Mouse (Mus musculus): ENCODE results near the gene Ky. TPM values are rescaled to one million over a fixed set of nuclear protein-coding genes. Genes with fewer than 3 reads are reported as not detected.

The Ky gene
- total and polyA plus RNA-seq, 3 experiments = not detected

- Histone ChIP-seq H3K9me3 (replicated peaks; ENCODE audit: low read length) (peaks cover 11% of the 10 kb centered on the region), H3K27me3 (replicated peaks) (peaks cover 44% of the 10 kb centered on the region), H3K79me2 (replicated peaks; ENCODE audit: control insufficient read depth, extremely low read depth, insufficient read depth, poor library complexity, severe bottlenecking) (no peaks in the 10 kb centered on the region), H3K36me3 (replicated peaks in 1 of 2; ENCODE audit: control insufficient read depth in 1 of 2, insufficient read depth in 1 of 2, low read length in 1 of 2) (no peaks in the 10 kb centered on the region), H3K4me3 (replicated peaks in 1 of 3; ENCODE audit: low read depth in 2 of 3, low read length in 2 of 3, poor library complexity in 1 of 3) (no peak overlapping the region), H3K4me1 (ENCODE audit: control insufficient read depth in 1 of 2, insufficient read depth in 2 of 2) (peaks cover 2 to 27% of the 10 kb centered on the region in 2 experiments; a peak in 3 of 4 replicates), H3K9ac (ENCODE audit: insufficient read depth, low read depth) (no peak overlapping the region), H3K4me2 (ENCODE audit: insufficient read depth, low read depth, poor library complexity, severe bottlenecking) (no peak overlapping the region), H3K27ac (ENCODE audit: insufficient read depth, low read depth) (no peak overlapping the region)
- in situ Hi-C loops (cut with MboI; ENCODE audit: low pct_ligation_motif_present, low pct_unique_long_range_greater_than_20kb, low sequenced_read_pairs) = loop anchor here (25.0 kb wide), 1 partner anchor 1231 kb away; no protein-coding TSS in a partner anchor
- DNase-seq (ENCODE audit: extremely low read depth) = no peak
- dilution Hi-C loops (cut with MboI; ENCODE audit: extremely low pct_ligation_motif_present, extremely low pct_unique_long_range_greater_than_20kb, low sequenced_read_pairs) = no loop called here
- TF ChIP-seq E2F4 (IDR thresholded peaks at IDR 0.05; ENCODE audit: insufficient replicate concordance, low read depth, low read length) = no peak
- TF ChIP-seq TCF12 (IDR thresholded peaks at IDR 0.05; ENCODE audit: low read depth, low read length) = no peak
- TF ChIP-seq ELF1 (IDR thresholded peaks at IDR 0.05; ENCODE audit: low read depth, low read length) = no peak
- TF ChIP-seq RCOR1 (conservative IDR thresholded peaks at IDR 0.05; ENCODE audit: low read depth, low read length) = no peak
- TF ChIP-seq NELFE (IDR thresholded peaks at IDR 0.05; ENCODE audit: low read depth, low read length) = no peak
- no peak for TF ChIP-seq POLR2AphosphoS2 (IDR thresholded peaks at IDR 0.05; ENCODE audit: low read depth, low read length)
- no peak for TF ChIP-seq CTCF (conservative IDR thresholded peaks at IDR 0.05 in 1 of 2, IDR thresholded peaks at IDR 0.05 in 1 of 2; ENCODE audit: low read depth in 2 of 2, low read length in 2 of 2)
- TF ChIP-seq CHD2 (IDR thresholded peaks at IDR 0.05; ENCODE audit: low read length) = no peak
- no peak for TF ChIP-seq MAX (IDR thresholded peaks at IDR 0.05; ENCODE audit: low read length)
- TF ChIP-seq ZNF384 (IDR thresholded peaks at IDR 0.05; ENCODE audit: low read depth, low read length) = no peak
- TF ChIP-seq ZMIZ1 (IDR thresholded peaks at IDR 0.05; ENCODE audit: low read depth, low read length) = no peak
- no peak for TF ChIP-seq ETS1 (conservative IDR thresholded peaks at IDR 0.05; ENCODE audit: low read depth, low read length)
- no peak for TF ChIP-seq USF2 (conservative IDR thresholded peaks at IDR 0.05; ENCODE audit: low read depth, low read length)
Observed at GRCm38 (mm10) chr9:102543761-102544115, 38.2 kb downstream of the Ky start.

- TF ChIP-seq E2F4 (IDR thresholded peaks at IDR 0.05; ENCODE audit: insufficient replicate concordance, low read depth, low read length) (no peak), IRF4 (IDR thresholded peaks at IDR 0.05; ENCODE audit: low read depth, low read length) (no peak), EP300 (IDR thresholded peaks at IDR 0.05; ENCODE audit: low read length) (no peak), SIN3A (IDR thresholded peaks at IDR 0.05; ENCODE audit: low read length) (no peak), TBP (conservative IDR thresholded peaks at IDR 0.05; ENCODE audit: low read depth, low read length) (no peak), CHD2 (IDR thresholded peaks at IDR 0.05; ENCODE audit: low read length) (no peak), PAX5 (IDR thresholded peaks at IDR 0.05; ENCODE audit: low read length) (no peak), CTCF (conservative IDR thresholded peaks at IDR 0.05 in 1 of 2, IDR thresholded peaks at IDR 0.05 in 1 of 2; ENCODE audit: low read depth in 2 of 2, low read length in 2 of 2) (no peak), POLR2A (IDR thresholded peaks at IDR 0.05; ENCODE audit: low read depth, low read length) (no peak), USF2 (conservative IDR thresholded peaks at IDR 0.05; ENCODE audit: low read depth, low read length) (no peak), TCF12 (IDR thresholded peaks at IDR 0.05; ENCODE audit: low read depth, low read length) (no peak), MXI1 (IDR thresholded peaks at IDR 0.05; ENCODE audit: low read depth, low read length) (no peak), MAX (IDR thresholded peaks at IDR 0.05; ENCODE audit: low read length) (no peak), SMC3 (IDR thresholded peaks at IDR 0.05; ENCODE audit: low read depth, low read length) (no peak), CHD1 (IDR thresholded peaks at IDR 0.05; ENCODE audit: low read depth, low read length) (no peak), USF1 (IDR thresholded peaks at IDR 0.05; ENCODE audit: low read depth, low read length) (no peak), JUN (IDR thresholded peaks at IDR 0.05; ENCODE audit: insufficient read depth, low read depth, low read length) (no peak), RAD21 (IDR thresholded peaks at IDR 0.05; ENCODE audit: low read depth, low read length) (no peak), NELFE (IDR thresholded peaks at IDR 0.05; ENCODE audit: low read depth, low read length) (no peak)
- H3K79me2 ChIP-seq (replicated peaks; ENCODE audit: control insufficient read depth, extremely low read depth, insufficient read depth, poor library complexity, severe bottlenecking) = no peaks in the 10 kb centered on the region
- H3K4me2 ChIP-seq (ENCODE audit: insufficient read depth, low read depth, poor library complexity, severe bottlenecking) = no peak overlapping the region
- no peak overlapping the region for H3K9ac ChIP-seq (ENCODE audit: insufficient read depth, low read depth)
- H3K4me3 ChIP-seq (replicated peaks in 1 of 3; ENCODE audit: low read depth in 2 of 3, low read length in 2 of 3, poor library complexity in 1 of 3) = no peak overlapping the region
- peaks cover 2 to 27% of the 10 kb centered on the region in 2 experiments; a peak in 3 of 4 replicates for H3K4me1 ChIP-seq (ENCODE audit: control insufficient read depth in 1 of 2, insufficient read depth in 2 of 2)
- no peaks in the 10 kb centered on the region for H3K36me3 ChIP-seq (replicated peaks in 1 of 2; ENCODE audit: control insufficient read depth in 1 of 2, insufficient read depth in 1 of 2, low read length in 1 of 2)
- dilution Hi-C loops (cut with MboI; ENCODE audit: extremely low pct_ligation_motif_present, extremely low pct_unique_long_range_greater_than_20kb, low sequenced_read_pairs) = no loop called here
- in situ Hi-C loops (cut with MboI; ENCODE audit: low pct_ligation_motif_present, low pct_unique_long_range_greater_than_20kb, low sequenced_read_pairs) = loop anchor here (25.0 kb wide), 1 partner anchor 1232 kb away; no protein-coding TSS in a partner anchor
- DNase-seq (ENCODE audit: extremely low read depth) = no peak
- H3K27me3 ChIP-seq (replicated peaks) = peaks cover 47% of the 10 kb centered on the region
- H3K27ac ChIP-seq (ENCODE audit: insufficient read depth, low read depth) = no peak overlapping the region
- H3K9me3 ChIP-seq (replicated peaks; ENCODE audit: low read length) = peaks cover 6% of the 10 kb centered on the region
Observed at GRCm38 (mm10) chr9:102544116-102544772, 38.7 kb downstream of the Ky start.

All from CH12.LX (cell line).